Mouse (Mus musculus) hindlimb bud, embryonic 11.5 days (tissue): ENCODE results near the gene Rcsd1.
"Not testable (repeated sequence)": the region's sequence is repeated elsewhere in the genome, so short reads cannot be mapped to it uniquely, and the experiment has no call there.

Source experiments
- DNase-seq: peaks from one replicate; pipeline ENCODE4 v3.0.0-alpha.2; 2012; ENCODE audit warnings: low read depth, low spot score; ENCODE audit errors: extremely low spot score

Gene Rcsd1

GRCm38 (mm10) chr1:165691516-165691915, 18.0 kb downstream of the Rcsd1 start:
- no peak for DNase-seq

GRCm38 (mm10) chr1:165689845-165690244, 19.7 kb downstream of the Rcsd1 start:
- no peak for DNase-seq

- DNase-seq: no peak
Measured at GRCm38 (mm10) chr1:165687861-165688260, 21.7 kb downstream of the Rcsd1 start.

- no peak for DNase-seq
Measured at GRCm38 (mm10) chr1:165686963-165687362, 22.6 kb downstream of the Rcsd1 start.

GRCm38 (mm10) chr1:165686349-165686748, 23.2 kb downstream of the Rcsd1 start:
- no peak for DNase-seq

GRCm38 (mm10) chr1:165684261-165685203, 25.0 kb downstream of the Rcsd1 start:
- no peak for DNase-seq

- DNase-seq: no peak
Measured at GRCm38 (mm10) chr1:165682056-165682853, 27.3 kb downstream of the Rcsd1 start.

- no peak for DNase-seq
Measured at GRCm38 (mm10) chr1:165681045-165681794, 28.3 kb downstream of the Rcsd1 start.

GRCm38 (mm10) chr1:165680086-165680485, 29.5 kb downstream of the Rcsd1 start:
- not testable (repeated sequence) for DNase-seq

GRCm38 (mm10) chr1:165679618-165679997, 29.9 kb downstream of the Rcsd1 start:
- no peak for DNase-seq

GRCm38 (mm10) chr1:165678861-165679617, 30.5 kb downstream of the Rcsd1 start:
- DNase-seq: no peak

GRCm38 (mm10) chr1:165677558-165677957, 32.0 kb downstream of the Rcsd1 start:
- DNase-seq: no peak

GRCm38 (mm10) chr1:165676993-165677392, 32.6 kb downstream of the Rcsd1 start:
- DNase-seq: no peak

GRCm38 (mm10) chr1:165675167-165675566, 34.4 kb downstream of the Rcsd1 start:
- no peak for DNase-seq

GRCm38 (mm10) chr1:165672355-165672754, 37.2 kb downstream of the Rcsd1 start:
- no peak for DNase-seq

GRCm38 (mm10) chr1:165670056-165670455, 39.5 kb downstream of the Rcsd1 start:
- DNase-seq: no peak

- no peak for DNase-seq
Measured at GRCm38 (mm10) chr1:165668904-165669303, 40.7 kb downstream of the Rcsd1 start.

- DNase-seq: no peak
Measured at GRCm38 (mm10) chr1:165667380-165667779, 42.2 kb downstream of the Rcsd1 start.

GRCm38 (mm10) chr1:165666944-165667343, 42.6 kb downstream of the Rcsd1 start:
- DNase-seq: no peak

- no peak for DNase-seq
Measured at GRCm38 (mm10) chr1:165665758-165666157, 43.8 kb downstream of the Rcsd1 start.
